Mouse (Mus musculus): ENCODE measurements around the gene Ube2l3.

DNA sequence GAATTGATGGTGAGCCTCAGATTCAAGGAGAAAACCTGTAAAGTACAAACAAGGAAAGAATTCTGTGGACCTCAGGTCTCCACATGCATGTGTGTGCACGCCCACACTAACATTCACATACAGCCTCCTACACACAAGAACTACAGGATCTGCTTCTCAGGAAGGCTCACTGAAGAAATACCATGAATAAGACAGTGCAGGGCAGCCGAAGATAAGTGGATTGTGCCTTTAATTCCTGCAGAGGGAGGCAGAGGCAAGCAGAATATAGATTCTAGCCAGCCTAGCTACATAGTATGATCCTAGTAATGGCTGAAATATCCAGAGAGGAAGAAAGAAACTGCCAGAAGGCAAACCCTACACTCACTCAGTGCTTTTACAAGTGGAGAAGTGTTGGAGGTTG is 472 bp downstream of the Ube2l3 start:
- TF ChIP-seq CTCF (IDR thresholded peaks at IDR 0.05) (peak; percentile 61), EP300 (IDR thresholded peaks at IDR 0.05) (no peak)
